Mouse (Mus musculus) skeletal muscle tissue, adult 2 months (tissue): ENCODE data around the gene Hrct1.

Experiments
- DNase-seq: peaks from one replicate; pipeline ENCODE4 v3.0.0-alpha.2; 2012; ENCODE audit warnings: low read depth, low spot score

Gene Hrct1

DNA sequence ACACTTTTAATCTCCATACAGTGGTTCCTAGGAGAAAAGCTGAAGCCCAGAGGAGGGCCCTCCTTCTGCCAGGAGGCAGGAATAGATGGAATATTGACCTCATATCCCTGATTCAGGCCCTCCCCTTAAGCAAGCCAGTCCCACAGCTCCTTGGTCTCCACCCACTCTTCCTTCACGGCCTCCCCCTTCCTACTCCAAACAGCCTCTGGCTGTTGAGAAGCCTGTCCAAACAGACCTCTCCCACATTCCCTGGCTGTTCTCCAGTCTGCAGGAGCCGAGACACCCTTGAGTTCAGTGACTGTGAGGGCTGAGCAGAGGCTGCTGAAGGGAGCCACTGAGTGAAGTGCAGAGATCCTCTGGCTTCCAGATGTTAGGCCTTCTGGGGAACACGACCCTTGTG lies at the start of gene Hrct1:
Gene Hrct1 (plus strand): TSS at position 194 of the 400 bp plus-strand sequence.
- DNase-seq, result peak; percentile 92

GRCm38 (mm10) chr4:43678541-43678940 lies 48.4 kb upstream of the Hrct1 start:
- DNase-seq, result no peak

DNA sequence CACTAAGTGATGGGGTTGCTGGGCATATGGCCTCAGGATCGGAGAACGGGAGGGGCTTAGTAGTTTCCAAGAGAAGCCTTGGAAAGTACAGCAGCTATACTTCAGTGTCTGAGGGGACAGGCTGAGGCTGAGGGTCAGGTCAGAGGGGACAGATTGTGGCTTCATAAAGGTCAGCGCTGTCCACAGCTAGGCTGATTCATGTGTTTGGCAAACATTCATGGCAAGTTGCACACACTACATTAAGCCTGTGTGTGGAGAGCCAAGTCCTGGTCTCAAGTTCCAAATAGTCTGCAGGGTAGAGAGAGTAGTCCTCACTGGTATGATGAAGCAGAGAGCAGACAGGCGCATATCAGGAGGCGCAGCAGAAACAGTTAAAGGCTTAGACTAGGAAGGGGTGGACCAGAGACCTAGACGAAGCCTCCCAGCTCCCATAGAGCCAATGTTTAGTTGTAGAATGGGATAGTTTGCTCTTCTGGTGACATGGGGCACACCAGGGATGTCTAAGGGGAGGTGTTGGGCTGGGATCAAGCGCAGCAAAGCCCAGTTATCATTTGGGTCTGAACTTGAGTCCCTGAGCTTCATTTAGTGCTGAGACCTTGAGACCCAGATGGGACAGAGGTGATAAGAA lies 47.5 kb upstream of the Hrct1 start:
- DNase-seq, result peak; percentile 92

DNA sequence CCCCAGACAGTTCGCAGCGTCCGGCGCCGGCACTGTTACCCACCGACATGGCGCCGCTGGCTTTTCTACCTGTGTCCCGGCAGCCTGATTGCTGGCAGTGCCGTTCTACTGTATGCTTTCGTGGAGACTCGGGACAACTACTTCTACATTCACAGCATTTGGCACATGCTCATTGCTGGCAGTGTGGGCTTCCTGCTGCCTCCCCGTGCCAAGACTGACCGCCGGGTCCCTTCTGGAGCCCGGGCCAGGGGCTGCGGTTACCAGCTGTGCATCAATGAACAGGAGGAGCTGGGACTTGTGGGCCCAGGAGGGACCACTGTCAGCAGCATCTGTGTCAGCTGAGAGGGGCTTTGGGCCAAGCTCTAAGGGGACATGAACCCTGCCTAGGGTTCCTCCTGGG lies 37.0 kb upstream of the Hrct1 start:
- no peak for DNase-seq

GRCm38 (mm10) chr4:43691026-43691425 lies 36.0 kb upstream of the Hrct1 start:
- no peak for DNase-seq

GRCm38 (mm10) chr4:43693806-43694241 lies 33.2 kb upstream of the Hrct1 start:
- DNase-seq, result peak; percentile 56

DNA sequence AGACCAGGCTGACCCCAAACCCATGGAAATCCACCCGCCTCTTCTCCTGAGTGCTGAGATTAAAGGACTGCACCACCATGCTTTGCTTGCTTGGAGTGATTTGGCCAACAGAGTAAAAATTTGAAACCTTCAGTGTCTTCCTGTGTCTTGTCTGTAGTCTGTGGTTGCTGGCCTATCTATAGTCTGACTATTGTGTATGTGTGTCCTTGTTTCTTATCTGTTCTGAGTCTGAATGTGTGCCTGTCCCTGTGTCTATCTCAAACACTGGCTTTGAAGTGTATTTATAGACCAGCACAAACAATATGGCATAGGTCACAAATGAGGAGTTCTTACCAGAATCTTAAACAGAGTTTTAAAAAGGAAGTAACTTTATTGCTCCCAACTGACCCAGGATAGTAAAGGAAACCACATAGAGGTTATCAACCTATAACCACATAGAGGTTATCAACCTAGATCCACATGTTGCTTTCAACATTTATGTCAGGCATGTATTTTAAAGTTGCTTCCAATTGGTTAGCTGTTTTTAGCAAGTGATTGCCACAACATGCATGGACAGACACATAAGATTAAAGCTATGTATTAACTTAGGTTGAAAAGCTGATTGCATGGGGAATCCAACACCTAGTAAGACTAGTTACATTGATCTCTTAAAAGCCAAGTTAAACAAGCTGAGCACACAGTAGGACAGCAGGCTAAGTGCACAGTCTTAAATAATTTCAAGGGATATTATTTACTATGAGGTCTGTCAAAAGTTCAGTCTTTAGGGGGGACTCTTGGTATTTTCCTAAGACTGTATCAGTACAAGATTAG lies 32.3 kb upstream of the Hrct1 start:
- no peak for DNase-seq

GRCm38 (mm10) chr4:43695249-43695671 lies 31.7 kb upstream of the Hrct1 start:
- DNase-seq, result peak; percentile 78

DNA sequence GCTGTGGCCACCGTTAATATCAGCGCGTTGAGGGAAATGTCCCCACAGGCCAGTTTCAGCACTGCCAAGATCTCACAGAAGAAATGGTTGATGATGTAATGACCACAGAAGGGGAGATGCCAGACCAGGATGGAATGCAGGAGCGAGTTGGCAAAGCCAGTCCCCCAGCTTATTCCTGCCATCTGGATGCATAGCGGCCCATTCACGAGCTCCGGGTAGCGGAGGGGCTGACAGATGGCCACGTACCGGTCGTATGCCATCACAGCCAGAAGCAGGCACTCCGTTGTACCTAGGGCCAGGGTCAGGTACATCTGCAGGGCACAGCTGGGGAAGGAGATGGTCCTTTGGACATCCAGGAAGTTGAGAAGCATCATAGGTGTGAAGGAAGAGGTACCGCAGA lies 30.4 kb upstream of the Hrct1 start:
- DNase-seq, result no peak

GRCm38 (mm10) chr4:43700707-43701106 lies 26.3 kb upstream of the Hrct1 start, which contains the start of gene Olfr70:
Gene Olfr70, minus strand, starts transcription at chr4:43700807.
- no peak for DNase-seq

GRCm38 (mm10) chr4:43703439-43703838 lies 23.5 kb upstream of the Hrct1 start:
- DNase-seq, result no peak

- DNase-seq, result no peak
These were observed 23.1 kb upstream of the Hrct1 start for GRCm38 (mm10) chr4:43703851-43704250.

DNA sequence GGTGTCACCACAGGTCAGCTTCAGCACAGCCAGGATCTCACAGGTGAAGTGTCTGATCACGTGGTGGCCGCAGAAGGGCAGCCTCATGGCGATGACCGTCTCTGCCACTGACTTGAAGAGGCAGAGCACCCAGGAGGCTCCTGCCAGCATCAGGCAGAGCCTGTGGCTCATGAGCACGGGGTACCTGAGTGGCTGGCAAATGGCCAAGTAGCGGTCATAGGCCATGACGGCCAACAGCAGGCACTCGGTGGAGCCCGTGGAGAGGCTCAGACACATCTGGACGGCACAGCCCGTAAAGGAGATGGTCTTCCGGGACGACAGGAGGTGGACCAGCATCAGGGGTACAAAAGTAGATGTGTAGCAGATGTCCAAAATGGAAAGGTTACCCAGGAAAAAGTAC lies 21.0 kb upstream of the Hrct1 start:
- no peak for DNase-seq

- DNase-seq, result no peak
These were observed 17.1 kb upstream of the Hrct1 start, which contains the start of gene Olfr71 for GRCm38 (mm10) chr4:43709869-43710268. Gene Olfr71, minus strand, starts transcription at chr4:43710255.

- no peak for DNase-seq
These were observed 15.2 kb upstream of the Hrct1 start for GRCm38 (mm10) chr4:43711821-43712220.

- DNase-seq, result no peak
These were observed 13.3 kb upstream of the Hrct1 start for GRCm38 (mm10) chr4:43713652-43714219.

DNA sequence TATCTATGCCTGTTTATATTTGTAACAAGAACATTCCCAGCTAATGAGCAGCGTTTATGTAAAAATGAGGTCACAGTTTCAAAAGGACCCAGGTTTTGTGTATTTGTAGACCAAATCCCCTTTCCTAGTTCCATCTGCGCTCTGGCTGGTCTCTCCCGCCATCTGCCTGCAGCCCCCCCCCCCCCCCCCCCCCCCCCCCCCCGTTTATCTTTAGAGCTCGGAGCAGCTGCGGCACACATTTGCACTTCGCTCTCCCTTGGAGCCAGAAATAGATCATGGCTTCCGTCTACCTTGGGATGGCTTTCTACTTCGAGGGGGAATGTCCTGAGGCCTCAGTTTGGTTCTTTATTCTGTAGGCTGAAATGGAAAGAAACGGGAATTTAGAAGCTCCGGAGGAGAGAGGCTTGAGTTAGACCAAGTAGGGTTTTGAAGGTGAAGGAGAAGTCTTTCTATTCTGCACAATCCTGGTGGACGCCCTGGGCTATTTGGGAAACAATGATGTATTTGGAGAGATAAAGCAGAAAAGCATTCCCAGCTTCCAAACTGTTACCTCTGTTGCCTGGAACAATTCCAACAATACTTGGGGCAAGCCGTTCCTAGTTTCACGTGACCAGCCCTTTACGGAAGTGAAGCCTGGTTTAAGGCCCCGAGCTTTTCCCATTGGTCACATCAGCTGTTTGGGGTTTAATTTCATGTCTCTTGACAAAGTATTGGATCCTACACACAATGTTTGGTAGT lies 6.3 kb upstream of the Hrct1 start:
- no peak for DNase-seq

GRCm38 (mm10) chr4:43722191-43722590 lies 4.8 kb upstream of the Hrct1 start:
- no peak for DNase-seq

- DNase-seq, result no peak
These were observed 2.2 kb upstream of the Hrct1 start for GRCm38 (mm10) chr4:43724764-43725163.

- DNase-seq, result no peak
These were observed 577 bp upstream of the Hrct1 start for GRCm38 (mm10) chr4:43726228-43726993.
